Mouse (Mus musculus) kidney, embryonic 16.5 days (tissue): Measurements from ENCODE around the gene Tmc2. TPM values are rescaled to one million over a fixed set of nuclear protein-coding genes. Genes with fewer than 3 reads are reported as not detected.

ENCODE experiments used
- ATAC-seq: fragments of 200-750 bp; cut with Nextera tagmentation; 2 replicates; pipeline ENCODE4 v1.8.0; 2017; ENCODE audit warnings: moderate TSS enrichment; ENCODE audit not compliant: low FRiP score, low TSS enrichment
- H3K27ac ChIP-seq: fragments of 300-500 bp; sonication (generic); 2 replicates; pipeline ENCODE4 v1.5.1; 2014; ENCODE audit warnings: low read length
- H3K27me3 ChIP-seq: fragments of 300-500 bp; sonication (generic); 2 replicates; pipeline ENCODE4 v1.6.1; 2014; ENCODE audit warnings: low read length, control low read depth, mixed read lengths; ENCODE audit not compliant: insufficient read depth
- H3K36me3 ChIP-seq: fragments of 300-500 bp; sonication (generic); 2 replicates; pipeline ENCODE4 v1.6.1; 2014; ENCODE audit warnings: low read length, control low read depth, mixed read lengths; ENCODE audit not compliant: insufficient read depth
- H3K4me1 ChIP-seq: fragments of 300-500 bp; sonication (generic); 2 replicates; pipeline ENCODE4 v1.6.1; 2014; ENCODE audit warnings: low read length, control low read depth, mixed read lengths; ENCODE audit not compliant: insufficient read depth
- H3K4me2 ChIP-seq: fragments of 300-500 bp; sonication (generic); replicated peaks from 2 replicates; pipeline ENCODE4 v1.6.1; 2014; ENCODE audit warnings: low read depth, low read length
- H3K4me3 ChIP-seq: fragments of 300-500 bp; sonication (generic); 2 replicates; pipeline ENCODE4 v1.5.1; 2014; ENCODE audit warnings: mild to moderate bottlenecking, low read length
- H3K9ac ChIP-seq: fragments of 300-500 bp; sonication (generic); replicated peaks from 2 replicates; pipeline ENCODE4 v1.6.1; 2014; ENCODE audit warnings: low read length
- H3K9me3 ChIP-seq: fragments of 300-500 bp; sonication (generic); 2 replicates; pipeline ENCODE4 v1.6.1; 2016; ENCODE audit warnings: low read length, control low read depth
- WGBS: fragments of 180-500 bp; shearing (Covaris S2); extraction: QIAGEN DNeasy Blood & Tissue Kit; methylation state at CpG from one replicate; pipeline ENCODE4 v1.1.7; 2014; 5-methylcytosine and 5-hydroxymethylcytosine counted together
- polyA plus RNA-seq: library from polyadenylated mRNA; unstranded; fragments of >200 nt; fragmentation: Nextera tagmentation; extraction: Ambion mirVana; gene quantifications from 2 replicates; pipeline ENCODE4 v1.2.1, GENCODE M21; 2015

The Tmc2 gene
- polyA plus RNA-seq, 1 experiment from 2014 or later = not detected

- Histone ChIP-seq H3K9ac (peak within 1 kb of the TSS; percentile 89), H3K36me3 (peaks cover 38% of the 10 kb centered on the region), H3K9me3 (no peaks in the 10 kb centered on the region), H3K27ac (peak within 1 kb of the TSS; percentile 93), H3K4me2 (peak within 1 kb of the TSS; percentile 71), H3K27me3 (no peaks in the 10 kb centered on the region), H3K4me3 (peak within 1 kb of the TSS; percentile 90), H3K4me1 (peaks cover 28% of the 10 kb centered on the region)
- under 1% methylated on average over 68 of the region's 68 CpGs for WGBS
- peak; percentile 98 for ATAC-seq
Measured at GRCm38 (mm10) chr2:130274149-130274861, 79.3 kb downstream of the Tmc2 start, which contains the start of gene Nop56. TSS of gene Nop56 (plus strand) at chr2:130274430.

GRCm38 (mm10) chr2:130274862-130275261, 79.9 kb downstream of the Tmc2 start:
- no peak for ATAC-seq
- Histone ChIP-seq H3K9me3 (no peaks in the 10 kb centered on the region), H3K4me2 (peak overlapping the region; percentile 71), H3K4me3 (peak overlapping the region; percentile 90), H3K4me1 (peaks cover 28% of the 10 kb centered on the region), H3K27me3 (no peaks in the 10 kb centered on the region), H3K9ac (peak overlapping the region; percentile 89), H3K36me3 (peaks cover 43% of the 10 kb centered on the region), H3K27ac (peak overlapping the region; percentile 93)
- under 1% methylated on average over 10 of the region's 10 CpGs for WGBS

DNA sequence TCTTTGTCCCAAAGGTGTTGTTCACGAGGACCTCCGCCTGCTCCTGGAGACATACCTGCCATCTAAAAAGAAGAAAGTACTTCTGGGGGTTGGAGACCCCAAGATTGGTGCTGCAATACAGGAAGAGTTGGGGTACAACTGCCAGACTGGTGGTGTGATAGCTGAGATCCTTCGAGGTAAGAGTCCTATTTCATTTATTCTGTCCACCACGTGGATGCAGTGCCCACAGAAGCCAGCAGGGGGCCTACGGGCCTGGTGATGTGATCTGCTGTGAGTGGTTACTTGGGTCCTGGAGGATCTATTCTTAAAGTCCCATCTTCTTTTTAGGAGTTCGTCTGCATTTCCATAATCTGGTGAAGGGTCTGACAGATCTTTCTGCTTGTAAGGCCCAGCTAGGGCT, 80.7 kb downstream of the Tmc2 start:
- ATAC-seq = no peak
- peaks cover 51% of the 10 kb centered on the region for H3K36me3 ChIP-seq
- peaks cover 28% of the 10 kb centered on the region for H3K4me1 ChIP-seq
- 46% methylated on average over 6 of the region's 6 CpGs for WGBS
- peak overlapping the region; percentile 71 for H3K4me2 ChIP-seq
- peak overlapping the region; percentile 90 for H3K4me3 ChIP-seq
- no peaks in the 10 kb centered on the region for H3K27me3 ChIP-seq
- H3K9ac ChIP-seq = peak overlapping the region; percentile 89
- no peak overlapping the region for H3K27ac ChIP-seq
- H3K9me3 ChIP-seq = no peaks in the 10 kb centered on the region

DNA sequence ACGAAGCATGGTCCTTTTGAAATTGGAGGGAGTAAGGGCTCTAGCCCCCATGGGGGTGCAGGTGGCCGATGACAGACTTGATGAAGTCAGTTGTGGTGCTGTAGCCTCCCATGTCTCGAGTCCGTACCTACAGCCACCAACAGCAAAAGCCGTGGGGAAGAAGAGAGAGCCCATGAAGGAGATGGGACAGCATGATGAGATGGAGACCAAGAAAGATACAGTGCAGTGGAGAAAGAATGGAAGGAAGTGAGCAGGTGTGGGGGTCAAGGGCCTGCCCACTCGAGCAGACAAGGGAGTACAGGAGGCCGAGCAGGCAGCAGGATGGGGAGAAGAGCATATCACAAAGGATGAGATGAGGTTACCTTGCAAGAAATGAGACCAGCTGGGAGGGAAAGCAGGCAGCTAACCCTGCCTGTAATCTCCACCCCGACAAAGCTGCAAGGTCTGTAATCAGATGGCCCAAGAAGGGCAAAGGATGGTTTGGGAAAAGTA, 84.7 kb downstream of the Tmc2 start:
- Histone ChIP-seq H3K27ac (no peak overlapping the region), H3K36me3 (peaks cover 69% of the 10 kb centered on the region), H3K4me3 (no peak overlapping the region), H3K27me3 (no peaks in the 10 kb centered on the region), H3K4me1 (peaks cover 29% of the 10 kb centered on the region), H3K9me3 (no peaks in the 10 kb centered on the region), H3K9ac (no peak overlapping the region), H3K4me2 (no peak overlapping the region)
- ATAC-seq = no peak
- 34% methylated on average over 8 of the region's 8 CpGs for WGBS

- H3K4me1 ChIP-seq = peaks cover 31% of the 10 kb centered on the region
- H3K4me2 ChIP-seq = no peak overlapping the region
- H3K9ac ChIP-seq = no peak overlapping the region
- H3K27me3 ChIP-seq = no peaks in the 10 kb centered on the region
- no peak overlapping the region for H3K27ac ChIP-seq
- no peaks in the 10 kb centered on the region for H3K9me3 ChIP-seq
- H3K4me3 ChIP-seq = no peak overlapping the region
- peaks cover 69% of the 10 kb centered on the region for H3K36me3 ChIP-seq
- WGBS = 54% methylated on average over 7 of the region's 7 CpGs
- ATAC-seq = no peak
Measured at GRCm38 (mm10) chr2:130280224-130280623, 85.2 kb downstream of the Tmc2 start.

GRCm38 (mm10) chr2:130280818-130281217, 85.8 kb downstream of the Tmc2 start:
- Histone ChIP-seq H3K9ac (no peak overlapping the region), H3K9me3 (no peaks in the 10 kb centered on the region)
- ATAC-seq = no peak

GRCm38 (mm10) chr2:130283854-130284654, 89.1 kb downstream of the Tmc2 start, which contains the start of gene Idh3b:
TSS of gene Idh3b (minus strand) at chr2:130284547.
- H3K27me3 ChIP-seq = no peaks in the 10 kb centered on the region
- peak within 1 kb of the TSS; percentile 93 for H3K4me2 ChIP-seq
- peaks cover 12% of the 10 kb centered on the region for H3K4me1 ChIP-seq
- H3K36me3 ChIP-seq = peaks cover 33% of the 10 kb centered on the region
- peak within 1 kb of the TSS; percentile 87 for H3K27ac ChIP-seq
- H3K9ac ChIP-seq = peak within 1 kb of the TSS; percentile 92
- H3K4me3 ChIP-seq = peak within 1 kb of the TSS; percentile 93
- H3K9me3 ChIP-seq = no peaks in the 10 kb centered on the region
- ATAC-seq = peak; percentile 90
- WGBS = under 1% methylated on average over 51 of the region's 51 CpGs

More at GRCm38 (mm10) chr2:130280818-130281217, 85.8 kb downstream of the Tmc2 start:
- peaks cover 25% of the 10 kb centered on the region for H3K4me1 ChIP-seq
- no peak overlapping the region for H3K27ac ChIP-seq
- no peak overlapping the region for H3K4me2 ChIP-seq
- H3K4me3 ChIP-seq = no peak overlapping the region
- H3K36me3 ChIP-seq = peaks cover 63% of the 10 kb centered on the region
- H3K27me3 ChIP-seq = no peaks in the 10 kb centered on the region
- 75% methylated on average over 4 of the region's 4 CpGs for WGBS

DNA sequence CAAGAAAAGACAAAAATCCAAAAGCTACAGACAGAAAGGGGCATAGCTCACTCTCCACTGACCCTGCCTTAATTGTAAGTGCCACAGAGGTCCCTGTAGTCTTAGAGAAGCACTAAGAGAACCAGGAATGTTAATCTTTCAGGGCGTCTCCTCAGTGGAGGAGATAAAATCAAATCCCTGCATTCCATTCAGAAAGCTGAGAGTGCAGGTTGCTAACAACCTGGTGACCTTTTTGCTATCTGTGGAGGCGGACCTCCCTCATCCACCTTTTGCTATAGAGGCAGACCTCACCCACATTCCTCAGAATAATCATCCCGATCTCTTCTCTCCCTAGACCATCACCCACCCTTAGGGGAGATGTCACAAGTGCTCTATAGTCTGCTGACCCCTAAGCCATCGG, 94.1 kb downstream of the Tmc2 start:
- H3K27ac ChIP-seq = no peak overlapping the region
- 61% methylated on average over 4 of the region's 4 CpGs for WGBS
- no peak overlapping the region for H3K4me3 ChIP-seq
- H3K27me3 ChIP-seq = no peaks in the 10 kb centered on the region
- H3K4me1 ChIP-seq = peaks cover 14% of the 10 kb centered on the region
- H3K4me2 ChIP-seq = no peak overlapping the region
- no peak for ATAC-seq
- no peaks in the 10 kb centered on the region for H3K9me3 ChIP-seq
- H3K9ac ChIP-seq = no peak overlapping the region
- no peaks in the 10 kb centered on the region for H3K36me3 ChIP-seq

DNA sequence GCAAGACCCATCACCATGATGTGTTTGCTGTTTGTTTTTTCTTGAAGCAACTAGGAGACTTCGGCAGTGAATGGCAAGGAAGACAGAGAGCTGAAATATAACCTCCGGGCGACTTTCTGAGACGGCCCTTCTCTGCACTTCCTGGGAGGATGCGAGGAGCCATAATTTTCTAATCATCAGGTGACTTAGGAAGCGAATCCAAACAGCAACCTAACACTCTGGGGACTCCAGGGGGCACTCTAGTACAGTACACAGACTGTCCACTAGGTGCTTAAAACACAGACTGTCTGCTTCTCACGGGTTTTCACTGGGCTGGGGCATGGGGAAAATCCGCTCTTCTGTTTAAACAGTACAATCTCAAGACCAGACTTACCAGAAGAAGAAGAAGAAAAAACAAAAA, 96.4 kb downstream of the Tmc2 start:
- Histone ChIP-seq H3K27ac (no peak overlapping the region), H3K27me3 (no peaks in the 10 kb centered on the region; the same call in 1 of the 2 replicates), H3K4me3 (no peak overlapping the region), H3K36me3 (no peaks in the 10 kb centered on the region), H3K4me1 (peaks cover 24% of the 10 kb centered on the region), H3K9ac (no peak overlapping the region), H3K9me3 (no peaks in the 10 kb centered on the region), H3K4me2 (no peak overlapping the region)
- WGBS = 2% methylated on average over 8 of the region's 8 CpGs
- peak; percentile 14; the same call in 1 of the 2 replicates for ATAC-seq
